Mouse (Mus musculus) kidney, postnatal 14 days (tissue): ENCODE measurements at regions not wholly inside any gene's neighbourhood (a gene's known extent, or its start where the extent isn't known, plus 50 kb on each side); places are given as distances from the start of the nearest gene placed in this dataset.

Source experiments
- DNase-seq: peaks from one replicate; pipeline ENCODE4 v3.0.0; 2022; ENCODE audit warnings: mixed read lengths

DNA sequence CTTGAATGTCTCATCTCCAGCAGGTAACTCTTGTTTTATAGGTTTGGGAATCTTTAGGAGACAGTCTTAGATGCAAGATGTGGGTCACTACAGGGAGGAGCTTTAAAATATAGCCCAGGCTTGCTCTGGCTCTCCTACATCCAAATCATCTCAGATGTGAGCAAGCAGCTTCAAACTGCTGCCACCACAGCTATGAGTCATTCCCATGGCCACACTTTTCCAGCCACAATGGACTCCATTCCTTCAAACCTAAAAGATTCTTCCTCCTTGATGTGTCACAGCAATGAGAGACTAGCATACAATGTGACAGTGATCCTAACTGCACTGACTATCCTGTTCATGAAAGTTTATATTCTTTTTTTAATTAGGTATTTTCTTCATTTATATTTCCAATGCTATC lies 640.5 kb upstream of the A1bg start:
- no peak for DNase-seq

DNA sequence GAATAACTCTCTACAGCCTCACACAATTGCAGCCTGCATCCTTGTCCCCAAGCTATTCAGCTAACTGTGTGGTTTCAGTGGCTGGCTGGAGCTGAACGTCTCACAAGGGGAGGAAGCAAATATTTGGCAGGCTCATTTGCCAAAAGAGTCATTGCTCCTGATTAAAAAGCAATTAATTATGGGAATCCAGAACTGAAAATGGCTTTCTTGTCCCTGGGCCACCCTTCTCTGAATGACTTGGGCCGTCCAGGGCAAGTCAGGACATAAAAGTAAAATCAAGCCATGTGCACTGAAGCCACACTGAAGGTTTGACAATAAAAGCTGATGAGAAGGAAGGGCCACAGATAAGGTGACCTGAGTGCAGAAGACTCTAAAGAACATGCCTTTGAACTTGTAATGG lies 639.4 kb upstream of the A1bg start:
- peak; percentile 56 for DNase-seq

DNA sequence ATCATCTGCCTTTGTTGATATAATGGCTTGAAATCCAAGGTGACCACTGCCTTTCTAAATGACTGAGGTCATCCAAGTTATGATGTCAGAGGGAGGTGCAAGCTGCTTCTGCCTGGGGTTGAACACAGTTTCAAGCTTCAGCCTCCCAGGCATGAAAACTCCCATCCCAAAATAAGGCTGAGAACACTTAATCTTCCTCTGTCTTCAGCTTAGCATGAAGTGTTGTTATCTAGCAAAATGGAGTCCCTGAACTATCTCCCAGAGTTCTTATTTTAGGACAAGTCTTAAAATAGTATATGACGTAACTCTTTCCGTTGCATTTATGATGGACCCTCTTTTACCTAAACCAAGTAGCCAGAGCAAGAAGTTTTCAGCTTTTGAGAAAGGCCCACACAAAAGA lies 631.1 kb upstream of the A1bg start:
- DNase-seq, result no peak

DNA sequence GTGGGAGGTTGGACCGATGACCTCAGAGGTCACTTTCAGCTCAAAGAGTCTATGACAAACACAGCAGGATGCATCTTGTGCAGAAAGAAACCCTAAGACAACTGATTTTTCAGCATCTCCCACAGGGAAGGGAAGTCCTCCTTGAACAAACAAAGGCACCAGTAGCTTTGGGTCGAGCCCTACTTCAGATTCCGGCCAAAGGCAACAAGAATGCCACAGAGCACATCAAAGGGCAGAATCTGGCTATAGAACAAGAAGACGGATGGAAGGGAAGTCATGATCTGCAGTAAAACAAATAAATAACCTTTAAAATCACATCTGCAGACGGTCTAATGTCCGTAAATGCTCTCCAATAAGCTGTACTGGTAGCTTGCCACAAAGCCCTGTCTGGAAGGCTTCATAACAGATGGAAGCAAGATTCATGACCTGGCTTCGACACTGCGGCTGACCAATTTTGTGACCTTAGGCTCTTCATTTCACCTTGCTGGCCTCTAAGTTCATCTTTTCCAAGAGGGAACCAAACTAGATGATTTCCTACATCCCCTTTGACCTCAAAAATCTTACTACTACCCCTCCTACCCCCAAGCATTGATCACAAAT lies 630.4 kb upstream of the A1bg start:
- DNase-seq, result peak; percentile 67

DNA sequence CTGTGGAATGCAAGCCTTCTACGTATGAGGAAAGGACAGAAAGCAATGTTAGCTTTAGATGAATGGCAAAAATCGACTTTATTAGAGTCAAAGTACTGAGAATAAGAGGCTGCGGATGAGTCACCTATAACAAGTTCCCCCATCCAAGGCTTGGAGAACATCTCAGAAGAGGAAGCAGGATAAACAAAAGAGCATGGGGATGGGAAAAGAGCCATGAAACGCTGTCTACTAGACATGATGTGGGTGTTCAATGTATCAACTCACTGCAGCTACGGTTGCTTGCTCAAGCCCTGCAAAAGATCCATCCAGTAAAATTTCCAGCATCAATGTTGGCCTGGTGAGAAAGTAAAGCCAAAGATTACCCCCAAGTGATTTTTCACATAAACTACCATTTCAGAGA lies 628.4 kb upstream of the A1bg start:
- DNase-seq, result no peak

DNA sequence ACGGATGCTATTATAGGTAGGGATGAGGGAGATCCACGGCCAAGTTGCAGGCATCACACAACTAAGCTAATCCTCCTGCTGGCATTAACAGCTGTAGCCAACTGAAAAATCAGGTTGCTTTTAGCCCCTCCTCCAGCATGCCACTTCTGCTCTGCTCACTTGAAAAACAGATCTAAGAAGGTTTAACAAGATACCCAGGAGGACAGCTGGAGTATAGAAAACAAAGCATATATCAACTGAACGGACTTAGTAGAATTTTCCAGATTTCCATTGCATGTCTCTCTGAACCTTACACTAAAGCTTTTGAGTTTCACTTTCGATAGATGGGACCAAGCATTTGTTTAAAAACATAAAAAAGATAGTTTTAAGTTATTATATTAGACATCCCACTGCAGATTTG lies 625.6 kb upstream of the A1bg start:
- no peak for DNase-seq

DNA sequence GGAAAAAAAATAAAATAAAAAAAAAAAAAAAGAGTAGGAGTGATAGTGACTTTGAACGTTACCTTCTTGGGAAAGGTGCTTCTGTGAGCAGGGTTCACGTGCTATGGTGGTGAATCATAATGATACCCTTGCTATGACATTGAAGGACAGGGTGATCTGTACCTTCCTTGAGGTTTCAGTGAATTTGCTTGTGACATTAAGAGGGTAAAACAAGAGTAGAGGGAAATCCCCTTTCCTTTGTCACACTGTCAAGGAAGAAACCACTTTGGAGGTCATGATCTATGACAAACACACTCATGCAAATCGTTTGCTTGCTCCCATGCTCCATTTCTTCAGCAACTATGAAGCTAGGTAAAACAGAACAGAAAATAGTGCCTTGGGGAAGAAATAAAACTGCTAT lies 623.8 kb upstream of the A1bg start:
- DNase-seq, result no peak

DNA sequence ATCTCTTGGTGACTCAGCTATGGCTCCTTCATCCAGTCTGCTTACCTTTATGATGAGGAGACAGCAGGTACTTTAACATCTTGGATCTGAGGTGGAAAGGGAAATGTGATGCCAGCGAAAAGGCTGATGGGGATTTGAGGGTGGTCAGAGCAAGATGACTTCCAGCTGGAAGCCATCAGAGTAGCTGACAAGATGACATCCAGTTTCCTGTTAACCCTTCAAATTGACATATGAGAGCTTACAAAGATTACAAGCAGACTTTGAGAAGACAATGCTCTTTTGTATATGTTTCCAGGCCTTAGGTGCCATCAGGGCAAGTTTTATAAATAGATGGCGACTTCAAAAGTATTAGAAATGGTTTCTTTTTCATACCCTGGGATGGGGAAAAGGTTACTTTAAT lies 621.3 kb upstream of the A1bg start:
- DNase-seq, result no peak

DNA sequence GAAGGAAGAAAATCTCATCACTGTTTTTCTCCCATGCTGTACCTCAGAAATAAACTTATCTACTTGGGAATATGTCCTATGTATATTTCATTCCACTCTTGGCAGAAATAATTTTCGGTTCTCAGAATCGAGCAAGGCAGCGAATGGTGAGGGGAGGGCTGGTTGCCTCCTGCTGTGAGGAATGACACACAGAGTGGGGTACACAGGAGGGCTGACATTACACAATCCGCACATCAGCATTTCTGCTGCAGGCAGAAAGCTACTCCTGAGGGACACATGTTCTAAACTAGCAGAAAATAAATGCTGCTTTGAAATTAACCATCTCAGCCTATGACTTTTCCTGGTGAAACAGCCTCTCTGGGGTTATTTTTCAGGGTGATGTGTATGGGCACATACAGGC lies 618.8 kb upstream of the A1bg start:
- no peak for DNase-seq

DNA sequence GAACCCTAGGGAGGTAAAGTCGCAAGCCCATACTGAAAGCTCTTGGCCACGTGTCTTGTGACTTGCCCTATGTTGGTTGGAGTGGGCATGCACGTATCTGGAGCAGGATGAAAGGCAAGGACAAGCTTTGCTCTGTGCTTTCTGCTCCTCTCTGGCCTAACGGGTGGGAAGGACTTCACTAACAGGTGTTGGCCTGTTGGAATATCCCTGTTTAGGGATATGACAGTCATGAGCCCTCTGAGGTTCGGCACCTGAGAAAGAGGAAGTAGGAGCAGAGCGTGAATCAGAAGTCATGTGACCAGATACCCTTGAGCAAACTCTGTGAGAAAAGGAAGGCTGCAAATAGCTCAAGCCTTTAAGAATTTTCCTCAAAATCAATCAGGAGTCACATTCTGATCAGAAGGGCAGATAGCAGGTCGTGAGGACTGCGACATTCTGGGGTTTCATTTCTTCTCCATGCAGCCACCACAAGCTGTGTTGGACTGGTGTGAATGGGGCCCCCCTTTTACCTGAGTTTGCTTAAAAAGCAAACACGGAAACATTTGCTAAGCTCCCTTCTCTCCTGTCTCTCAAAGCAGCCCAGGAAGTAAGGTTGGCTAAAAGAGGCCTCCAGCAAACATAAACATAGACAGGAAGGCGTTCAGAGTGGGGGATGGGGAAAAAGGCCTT lies 618.1 kb upstream of the A1bg start:
- no peak for DNase-seq

DNA sequence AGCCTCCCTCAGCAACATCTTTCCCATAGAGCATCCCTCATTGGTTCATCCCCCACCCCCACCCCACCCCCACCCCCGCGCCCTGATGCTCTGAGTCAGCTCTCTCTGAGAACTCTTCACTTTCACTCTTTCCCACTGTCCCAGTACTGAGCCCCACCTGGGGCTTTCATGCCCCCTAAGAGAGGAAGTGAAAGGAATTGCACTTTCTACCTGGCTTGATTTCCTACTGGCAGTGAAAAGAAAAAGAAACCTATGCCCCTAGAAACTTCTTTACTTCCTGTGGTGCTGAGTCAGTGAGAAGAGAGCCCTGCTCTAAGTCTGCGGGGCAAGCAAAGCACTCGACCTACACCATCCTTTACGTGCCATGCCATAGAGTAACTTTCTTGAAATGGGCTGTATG lies 616.1 kb upstream of the A1bg start:
- DNase-seq, result no peak

DNA sequence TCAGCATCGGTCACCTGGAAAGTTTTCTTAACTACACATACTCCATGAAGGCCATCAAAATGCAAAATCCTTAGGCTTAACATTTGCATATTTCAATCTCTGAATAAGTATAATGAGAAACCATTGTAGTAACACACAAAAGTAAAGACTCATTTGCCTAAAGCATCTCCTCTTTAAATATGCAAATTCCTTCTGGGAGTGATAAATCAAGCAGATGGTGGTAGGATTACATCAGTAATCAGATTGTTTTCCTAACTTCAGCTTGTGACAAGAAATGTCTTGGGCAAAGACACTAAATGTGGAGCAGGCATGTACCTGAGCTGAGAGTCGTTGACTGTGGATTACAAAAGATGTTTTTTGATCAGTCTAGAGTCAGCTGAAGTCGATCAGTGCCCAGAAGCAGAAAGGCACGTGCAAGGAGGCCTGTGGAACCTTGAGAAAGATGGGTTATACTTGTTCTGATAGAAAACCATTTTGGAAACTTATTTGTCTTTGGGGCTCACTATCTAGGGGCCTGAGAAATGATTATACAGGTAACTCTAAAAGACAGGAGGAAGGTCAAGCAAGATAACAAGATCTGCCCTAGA lies 615.5 kb upstream of the A1bg start:
- DNase-seq, result no peak

DNA sequence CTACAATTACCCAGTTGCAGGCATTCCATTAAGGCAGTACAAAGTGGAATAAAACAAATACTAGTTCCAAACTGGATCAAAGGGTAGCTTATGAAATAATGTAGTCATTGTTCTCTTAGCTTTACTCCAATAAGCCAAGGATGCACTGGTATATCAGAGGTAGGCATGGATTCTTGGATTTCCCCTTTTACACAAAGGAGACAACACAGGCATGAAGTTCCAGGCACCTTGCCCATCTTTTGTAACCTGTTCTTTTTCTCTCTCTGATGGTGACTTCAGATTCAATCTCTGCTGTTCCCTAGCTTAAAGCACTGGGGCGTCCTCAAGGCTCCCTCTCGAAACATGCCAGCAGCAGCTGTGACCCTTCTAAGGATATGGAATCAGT lies 613.5 kb upstream of the A1bg start:
- DNase-seq, result no peak

DNA sequence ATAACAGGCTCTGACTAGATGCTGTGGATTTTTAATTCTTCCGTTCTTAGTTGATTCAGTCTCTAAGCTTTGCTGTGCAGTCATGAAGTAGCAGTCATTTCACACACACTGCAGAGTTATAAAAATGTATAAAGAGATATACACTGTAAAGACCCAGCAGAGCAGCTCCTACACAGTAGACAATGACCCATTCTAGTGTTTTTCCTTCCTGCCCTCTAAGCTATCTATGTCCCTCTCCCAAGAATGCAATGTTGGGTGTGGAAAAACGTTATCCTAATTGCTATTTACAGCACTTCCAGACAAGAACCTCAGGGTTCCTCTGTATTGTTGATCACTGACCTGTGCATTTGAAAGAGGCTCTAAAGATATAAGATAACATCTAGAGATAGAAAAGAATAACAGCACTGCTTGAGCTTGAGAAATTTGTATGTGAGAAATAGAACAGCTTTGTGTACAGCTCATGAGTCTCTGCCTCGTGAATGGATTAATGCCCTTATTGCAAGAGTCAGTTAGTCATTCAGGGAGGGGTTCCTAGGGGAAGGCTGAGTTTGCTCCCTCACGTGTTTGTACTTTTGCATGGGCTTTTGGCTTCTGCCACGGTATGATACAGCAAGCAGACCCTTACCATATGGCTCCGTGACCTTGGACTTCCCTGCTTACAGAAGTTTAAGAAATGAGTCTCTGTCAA lies 613.0 kb upstream of the A1bg start:
- no peak for DNase-seq

DNA sequence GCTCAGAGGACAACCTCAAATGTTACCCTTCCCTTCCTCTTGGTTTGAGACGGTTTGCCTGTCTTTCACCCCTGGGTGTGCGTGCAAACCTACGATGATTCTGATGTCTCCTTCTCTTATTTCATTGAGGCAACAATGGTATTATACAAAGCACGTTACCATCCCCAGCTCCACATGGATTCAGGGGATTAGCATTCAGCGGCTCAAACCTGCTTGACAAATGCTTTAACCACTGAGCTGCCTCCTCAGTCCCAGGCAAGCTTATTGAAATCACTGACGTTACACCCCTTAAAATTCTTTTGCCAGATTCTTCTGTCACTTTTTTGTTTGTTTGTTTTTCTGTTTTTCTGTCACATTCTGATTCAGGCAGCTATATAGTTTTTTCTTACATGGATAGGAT lies 612.4 kb upstream of the A1bg start:
- DNase-seq, result no peak

DNA sequence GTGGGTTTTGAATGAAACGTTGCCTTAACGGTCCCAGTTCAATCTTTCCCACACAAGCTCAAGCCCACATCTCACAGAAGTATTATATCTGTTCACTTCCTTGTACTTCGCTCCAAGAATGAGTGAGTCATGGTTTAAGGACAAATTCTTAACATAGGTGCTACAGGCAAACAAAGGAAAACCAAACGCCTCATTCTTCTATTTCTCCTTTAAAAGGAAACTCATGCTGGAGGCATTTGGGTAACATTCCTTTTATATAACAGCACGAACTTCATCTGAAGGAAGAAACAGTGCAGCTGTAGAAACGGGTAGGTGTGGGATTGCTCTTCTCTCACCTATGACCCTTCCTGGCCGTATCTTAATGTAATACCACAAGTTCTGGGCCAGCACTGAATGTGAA lies 610.0 kb upstream of the A1bg start:
- DNase-seq, result no peak

DNA sequence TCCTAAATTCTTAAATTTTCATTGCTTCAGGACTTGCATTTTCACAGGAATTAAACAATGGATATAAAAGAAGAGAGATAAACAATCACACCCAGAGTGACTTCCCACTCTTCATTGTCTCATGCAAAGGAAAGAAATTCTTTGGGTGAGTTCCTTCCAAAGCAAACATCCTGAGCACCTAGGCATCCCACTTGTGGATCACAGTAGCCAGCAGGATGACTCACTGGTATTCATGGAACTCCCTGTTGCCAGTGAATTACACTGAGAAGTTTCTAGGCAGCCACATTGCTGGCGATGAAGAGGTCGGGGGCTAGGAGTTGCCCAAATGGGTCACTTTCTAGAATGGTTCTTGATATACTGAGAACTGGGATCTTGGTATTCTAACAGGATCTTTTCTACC lies 609.2 kb upstream of the A1bg start:
- DNase-seq, result no peak

DNA sequence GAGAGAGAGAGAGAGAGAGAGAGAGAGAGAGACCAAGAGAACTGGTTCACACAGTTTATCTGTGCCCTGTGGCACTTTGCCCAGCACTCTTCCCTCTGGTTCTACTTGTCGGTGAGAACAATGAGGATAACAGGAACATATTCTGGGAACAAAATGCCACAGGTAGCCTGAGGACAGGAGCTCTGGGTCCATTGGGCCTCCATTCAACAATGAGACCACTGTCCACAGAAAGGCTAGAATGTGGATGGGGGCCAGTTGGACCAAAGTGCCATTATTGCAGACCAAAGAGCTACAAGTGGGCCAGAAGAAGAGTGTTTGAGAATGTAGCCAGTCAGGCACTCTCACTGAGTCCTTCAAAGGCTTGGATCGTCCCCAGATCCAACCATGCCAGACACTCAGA lies 600.2 kb upstream of the A1bg start:
- DNase-seq, result no peak

DNA sequence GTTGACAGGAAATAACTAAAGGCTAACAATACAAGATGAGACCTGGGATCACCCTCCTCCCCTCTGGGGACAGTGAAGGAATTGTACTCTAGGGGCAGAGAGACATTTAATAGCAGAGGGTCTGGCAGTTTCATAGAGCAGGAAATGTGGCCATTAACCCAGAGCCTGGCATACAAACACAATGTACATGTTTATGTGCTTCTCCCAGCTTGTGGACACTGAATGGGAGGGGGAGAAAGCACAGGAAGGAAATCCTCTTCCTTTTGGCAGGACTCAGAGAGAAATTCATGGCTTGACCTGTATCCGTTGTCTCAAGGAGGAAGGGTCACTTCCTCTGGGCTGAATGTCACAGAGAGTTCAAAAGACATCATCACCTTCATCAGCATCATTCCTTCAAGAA lies 594.5 kb upstream of the A1bg start:
- DNase-seq, result peak; percentile 34

DNA sequence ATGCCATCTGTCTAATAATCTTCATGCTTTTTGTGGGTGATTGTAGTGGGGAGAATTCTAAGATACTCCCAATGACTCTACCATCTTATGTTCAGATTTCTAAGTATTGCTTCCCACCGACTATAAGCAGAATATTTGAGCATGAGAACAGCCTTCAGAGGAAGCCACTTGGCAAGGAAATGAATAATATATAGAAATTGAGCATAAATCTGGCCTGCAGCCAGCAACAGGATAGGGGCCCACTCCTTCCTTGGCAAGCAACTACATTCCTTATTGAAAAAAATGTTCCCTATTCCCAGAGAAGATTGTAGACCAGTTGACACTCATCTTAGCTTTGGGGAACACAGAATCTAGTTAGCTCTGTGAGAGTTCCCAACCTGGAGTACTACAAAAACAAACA lies 591.5 kb upstream of the A1bg start:
- no peak for DNase-seq

DNA sequence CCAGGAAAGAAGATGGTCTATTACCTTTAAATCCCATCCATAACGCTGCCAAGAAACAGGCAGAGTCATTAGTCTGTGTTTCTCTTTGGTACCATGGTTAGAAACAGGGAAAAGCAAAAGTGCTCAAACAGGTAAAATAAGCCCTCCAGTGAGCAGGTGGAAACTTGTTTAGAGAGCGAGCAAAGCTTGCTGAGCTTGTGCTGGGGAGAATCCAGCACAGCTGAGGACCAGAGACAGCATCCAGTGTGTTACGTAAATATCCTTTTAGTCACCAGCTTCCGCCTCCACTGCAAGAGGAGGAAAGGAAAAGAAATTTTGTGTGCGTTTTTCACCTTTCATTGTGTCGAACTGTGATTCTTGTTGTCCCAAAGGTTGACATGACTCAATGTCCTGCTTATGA lies 586.0 kb upstream of the A1bg start:
- DNase-seq, result no peak

DNA sequence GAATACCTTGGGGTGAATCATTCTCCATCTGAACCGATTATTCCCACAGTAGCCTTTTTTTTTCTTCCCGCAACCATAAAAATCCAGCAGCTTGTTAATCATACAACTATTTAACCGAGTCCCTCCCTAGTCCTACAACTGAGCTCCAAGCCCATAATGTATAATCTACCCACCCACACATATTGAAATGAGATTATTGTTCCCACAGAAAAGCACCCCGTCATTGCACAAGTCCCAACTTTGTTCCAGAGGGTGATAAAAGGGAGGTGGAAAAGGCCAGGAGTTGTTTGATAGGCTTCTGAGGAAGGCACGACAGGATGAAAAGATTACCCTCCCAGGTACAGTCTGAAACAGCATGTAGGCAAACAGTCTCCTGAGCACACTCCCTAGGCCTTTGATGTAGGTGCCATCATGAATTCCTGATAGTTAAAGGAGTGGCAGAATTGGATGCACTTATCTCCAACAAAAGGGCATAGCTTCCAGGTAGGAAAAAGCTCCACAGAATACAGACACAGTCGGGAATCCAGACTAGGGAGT lies 583.6 kb upstream of the A1bg start:
- no peak for DNase-seq

DNA sequence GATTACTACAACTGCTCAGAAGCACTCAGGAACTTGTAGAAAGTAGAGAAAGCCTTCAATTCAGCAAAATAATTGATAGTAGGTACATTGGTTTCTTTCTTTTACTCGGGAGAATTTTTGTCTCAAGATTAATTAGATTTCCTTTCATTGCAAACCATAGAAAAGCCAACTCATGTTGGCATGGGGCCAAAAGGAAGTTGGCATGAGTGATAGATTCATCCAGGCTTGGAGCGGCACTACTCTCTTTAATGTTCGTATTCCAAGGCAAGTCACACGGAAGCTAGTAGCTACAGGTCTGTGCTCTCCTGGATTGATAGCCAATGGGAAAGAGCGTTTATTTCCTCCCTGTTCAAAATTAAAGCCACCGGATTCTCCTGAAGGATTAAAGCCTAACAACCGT lies 580.6 kb upstream of the A1bg start:
- peak; percentile 26 for DNase-seq

DNA sequence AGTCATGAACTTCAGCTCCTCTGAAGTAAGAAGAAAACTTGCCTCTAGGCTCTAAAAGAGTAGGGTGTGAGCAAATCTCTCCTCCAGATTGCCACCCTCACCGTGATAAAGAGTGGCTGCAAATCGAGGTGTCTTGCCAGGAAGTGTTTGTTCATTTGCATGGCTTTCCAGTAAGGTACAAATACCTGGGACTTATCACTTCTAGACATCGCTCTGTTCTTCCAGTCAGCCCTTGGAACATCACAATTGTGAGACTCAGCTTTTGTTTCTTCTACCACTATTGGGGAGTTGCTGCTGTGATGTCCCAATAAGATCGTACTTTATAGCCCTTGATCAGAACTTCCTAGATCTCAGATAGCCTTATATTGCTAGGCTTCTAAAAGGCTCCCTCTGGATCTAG lies 566.9 kb upstream of the A1bg start:
- no peak for DNase-seq
